Mouse (Mus musculus): ENCODE data around the gene Dstn. TPM values are rescaled to one million over a fixed set of nuclear protein-coding genes. Genes with fewer than 3 reads are reported as not detected.

Dstn gene
- total and polyA plus RNA-seq, 3 experiments: 78.1 to 80.0 TPM; not detected in 1

- peak; percentile 21 for DNase-seq (ENCODE audit: low read depth, low spot score)
- H3K36me3 ChIP-seq (ENCODE audit: control insufficient read depth in 1 of 2, insufficient read depth in 2 of 2, low read length in 2 of 2): peaks cover 3 to 8% of the 10 kb centered on the region in 2 experiments; a peak in 3 of 4 replicates
- H3K9me3 ChIP-seq (replicated peaks; ENCODE audit: insufficient read depth, low read length): no peaks in the 10 kb centered on the region
- peaks cover 32% of the 10 kb centered on the region for H3K79me2 ChIP-seq (ENCODE audit: control insufficient read depth, insufficient read depth, low read length, poor library complexity)
- H3K9ac ChIP-seq (ENCODE audit: control insufficient read depth, low read depth, low read length, poor library complexity, severe bottlenecking): no peak overlapping the region
- no peak for TF ChIP-seq CHD1 (IDR thresholded peaks at IDR 0.05; ENCODE audit: low read depth, low read length)
- TF ChIP-seq SMC3 (IDR thresholded peaks at IDR 0.05; ENCODE audit: low read depth, low read length): no peak
- TF ChIP-seq MEF2A (IDR thresholded peaks at IDR 0.05; ENCODE audit: extremely low read depth, insufficient replicate concordance, low read depth, low read length, poor library complexity, severe bottlenecking): no peak
- TF ChIP-seq GABPA (IDR thresholded peaks at IDR 0.05; ENCODE audit: low read depth, low read length): no peak
- no peak for TF ChIP-seq MAZ (IDR thresholded peaks at IDR 0.05; ENCODE audit: low read depth, low read length)
- TF ChIP-seq CTCF (IDR thresholded peaks at IDR 0.05 in 2 of 3, conservative IDR thresholded peaks at IDR 0.05 in 1 of 3; ENCODE audit: control insufficient read depth in 1 of 3, insufficient read depth in 1 of 3, low read depth in 2 of 3, low read length in 3 of 3, poor library complexity in 1 of 3, severe bottlenecking in 1 of 3): no peak
- no peak for TF ChIP-seq POLR2AphosphoS2 (IDR thresholded peaks at IDR 0.05; ENCODE audit: low read length)
- no peak for TF ChIP-seq BHLHE40 (IDR thresholded peaks at IDR 0.05; ENCODE audit: borderline replicate concordance, low read depth, low read length)
- TF ChIP-seq TBP (IDR thresholded peaks at IDR 0.05; ENCODE audit: low read depth, low read length): no peak
- no peak for TF ChIP-seq ETS1 (IDR thresholded peaks at IDR 0.05; ENCODE audit: low read depth, low read length)
- TF ChIP-seq KAT2A (conservative IDR thresholded peaks at IDR 0.05; ENCODE audit: low read depth, low read length): no peak
- TF ChIP-seq RCOR1 (IDR thresholded peaks at IDR 0.05; ENCODE audit: low read depth, low read length): no peak
- no peak for TF ChIP-seq E2F4 (IDR thresholded peaks at IDR 0.05; ENCODE audit: borderline replicate concordance, low read depth, low read length)
- H3K27me3 ChIP-seq (ENCODE audit: control insufficient read depth in 1 of 2, insufficient read depth in 2 of 2, low read length in 2 of 2): no peaks in the 10 kb centered on the region
- no peak overlapping the region for H3K4me3 ChIP-seq (ENCODE audit: control insufficient read depth in 1 of 2, insufficient read depth in 1 of 2, low read depth in 2 of 2, low read length in 2 of 2)
- no peak overlapping the region for H3K27ac ChIP-seq (ENCODE audit: control insufficient read depth, low read depth, low read length)
- no peaks in the 10 kb centered on the region; a peak in 3 of 4 replicates for H3K4me1 ChIP-seq (ENCODE audit: control insufficient read depth in 1 of 2, insufficient read depth in 2 of 2, low read length in 2 of 2)
These were observed 75.9 kb downstream of the Dstn start for GRCm38 (mm10) chr2:143990997-143991396.

- Histone ChIP-seq H3K4me1 (ENCODE audit: control insufficient read depth in 1 of 2, insufficient read depth in 2 of 2, low read length in 2 of 2) (no peaks in the 10 kb centered on the region; a peak in 3 of 4 replicates), H3K4me3 (ENCODE audit: control insufficient read depth in 1 of 2, insufficient read depth in 1 of 2, low read depth in 2 of 2, low read length in 2 of 2) (no peak overlapping the region), H3K79me2 (ENCODE audit: control insufficient read depth, insufficient read depth, low read length, poor library complexity) (peaks cover 34% of the 10 kb centered on the region), H3K36me3 (ENCODE audit: control insufficient read depth in 1 of 2, insufficient read depth in 2 of 2, low read length in 2 of 2) (peaks cover 3 to 4% of the 10 kb centered on the region in 2 experiments; a peak in 3 of 4 replicates), H3K27ac (ENCODE audit: control insufficient read depth, low read depth, low read length) (no peak overlapping the region), H3K27me3 (ENCODE audit: control insufficient read depth in 1 of 2, insufficient read depth in 2 of 2, low read length in 2 of 2) (no peaks in the 10 kb centered on the region), H3K9me3 (replicated peaks; ENCODE audit: insufficient read depth, low read length) (no peaks in the 10 kb centered on the region), H3K9ac (ENCODE audit: control insufficient read depth, low read depth, low read length, poor library complexity, severe bottlenecking) (no peak overlapping the region)
- no peak for DNase-seq (ENCODE audit: low read depth, low spot score)
- no peak for TF ChIP-seq CHD2 (IDR thresholded peaks at IDR 0.05; ENCODE audit: low read length)
- no peak for TF ChIP-seq E2F4 (IDR thresholded peaks at IDR 0.05; ENCODE audit: borderline replicate concordance, low read depth, low read length)
- TF ChIP-seq TAL1 (IDR thresholded peaks at IDR 0.05; ENCODE audit: low read length): no peak
- TF ChIP-seq TBP (IDR thresholded peaks at IDR 0.05; ENCODE audit: low read depth, low read length): no peak
- no peak for TF ChIP-seq BHLHE40 (IDR thresholded peaks at IDR 0.05; ENCODE audit: borderline replicate concordance, low read depth, low read length)
- TF ChIP-seq JUND (IDR thresholded peaks at IDR 0.05; ENCODE audit: low read depth, low read length): no peak
- TF ChIP-seq ZNF384 (IDR thresholded peaks at IDR 0.05; ENCODE audit: low read depth, low read length): no peak
- no peak for TF ChIP-seq ZMIZ1 (IDR thresholded peaks at IDR 0.05; ENCODE audit: low read depth, low read length)
- no peak for TF ChIP-seq MEF2A (IDR thresholded peaks at IDR 0.05; ENCODE audit: extremely low read depth, insufficient replicate concordance, low read depth, low read length, poor library complexity, severe bottlenecking)
- TF ChIP-seq NELFE (IDR thresholded peaks at IDR 0.05; ENCODE audit: low read depth, low read length): no peak
- TF ChIP-seq USF1 (IDR thresholded peaks at IDR 0.05; ENCODE audit: low read depth, low read length): no peak
- no peak for TF ChIP-seq TCF12 (IDR thresholded peaks at IDR 0.05; ENCODE audit: low read depth, low read length)
- TF ChIP-seq MYB (IDR thresholded peaks at IDR 0.05; ENCODE audit: low read depth, low read length): no peak
- no peak for TF ChIP-seq POLR2A (IDR thresholded peaks at IDR 0.05; ENCODE audit: control insufficient read depth in 1 of 2, insufficient read depth in 1 of 2, low read depth in 1 of 2, low read length in 2 of 2, poor library complexity in 1 of 2)
- TF ChIP-seq POLR2AphosphoS2 (IDR thresholded peaks at IDR 0.05; ENCODE audit: low read length): no peak
These were observed 77.0 kb downstream of the Dstn start for GRCm38 (mm10) chr2:143991964-143992672.

Measured in MEL (cell line).